Mouse (Mus musculus) olfactory bulb, adult 2 months (tissue): ENCODE measurements around the gene Pot1a.

Source experiments
- CTCF ChIP-seq: fragments of 200-500 bp; IDR thresholded peaks from 2 replicates; pipeline ENCODE4 v1.5.1; 2012; ENCODE audit warnings: low read depth, mild to moderate bottlenecking, low read length, moderate library complexity; ENCODE audit not compliant: insufficient read depth
- POLR2A ChIP-seq: fragments of 200-500 bp; IDR thresholded peaks from 2 replicates; pipeline ENCODE4 v1.6.1; 2012; ENCODE audit warnings: mild to moderate bottlenecking, low read depth, low read length, moderate library complexity; ENCODE audit not compliant: insufficient read depth

DNA sequence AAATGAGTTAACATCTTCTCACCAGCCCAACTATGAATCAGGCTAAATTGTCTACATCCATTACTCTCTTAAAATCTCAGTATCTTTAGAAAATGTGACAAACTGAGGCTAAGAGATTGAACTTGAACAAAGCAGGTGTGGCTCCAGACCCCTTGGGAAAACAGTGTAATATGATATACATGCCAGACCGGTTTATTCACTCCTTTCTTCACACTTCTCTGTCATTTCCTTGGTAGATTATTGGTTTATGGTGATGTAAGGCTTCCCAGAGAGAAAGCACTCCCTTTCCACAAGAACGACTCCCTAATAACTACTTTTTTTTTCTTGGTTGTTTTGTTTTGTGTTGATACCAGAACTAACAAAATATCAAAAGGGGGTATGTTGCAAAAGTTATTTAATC is 98.4 kb downstream of the Pot1a start:
- no peak for TF ChIP-seq POLR2A
- TF ChIP-seq CTCF, result no peak
